Mouse (Mus musculus) lung, embryonic 16.5 days (tissue): ENCODE measurements around the gene Lypd6b. TPM values are rescaled to one million over a fixed set of nuclear protein-coding genes. Genes with fewer than 3 reads are reported as not detected.

ENCODE experiments used
- ATAC-seq: fragments of 200-750 bp; cut with Nextera tagmentation; 2 replicates; pipeline ENCODE4 v1.8.0; 2017; ENCODE audit warnings: low read depth, mild to moderate bottlenecking, moderate library complexity
- H3K27ac ChIP-seq: fragments of 300-500 bp; sonication (generic); 2 replicates; pipeline ENCODE4 v1.5.1; 2014; ENCODE audit warnings: mild to moderate bottlenecking, control low read depth, low read length
- H3K27me3 ChIP-seq: fragments of 300-500 bp; sonication (generic); 2 replicates; pipeline ENCODE4 v1.6.1; 2014; ENCODE audit warnings: low read depth, low read length, mixed read lengths; ENCODE audit not compliant: control insufficient read depth, insufficient read depth
- H3K36me3 ChIP-seq: fragments of 300-500 bp; sonication (generic); 2 replicates; pipeline ENCODE4 v1.6.1; 2014; ENCODE audit warnings: low read length; ENCODE audit not compliant: control insufficient read depth, insufficient read depth
- H3K4me1 ChIP-seq: fragments of 300-500 bp; sonication (generic); replicated peaks from 2 replicates; pipeline ENCODE4 v1.6.1; 2014; ENCODE audit warnings: low read length, mixed read lengths; ENCODE audit not compliant: control insufficient read depth, insufficient read depth
- H3K4me2 ChIP-seq: fragments of 300-500 bp; sonication (generic); 2 replicates; pipeline ENCODE4 v1.6.1; 2014; ENCODE audit warnings: low read depth, low read length, control low read depth
- H3K4me3 ChIP-seq: fragments of 300-500 bp; sonication (generic); 2 replicates; pipeline ENCODE4 v1.5.1; 2014; ENCODE audit warnings: mild to moderate bottlenecking, low read length, control low read depth
- H3K9ac ChIP-seq: fragments of 300-500 bp; sonication (generic); 2 replicates; pipeline ENCODE4 v1.6.1; 2014; ENCODE audit warnings: low read length, control low read depth
- H3K9me3 ChIP-seq: fragments of 300-500 bp; sonication (generic); 2 replicates; pipeline ENCODE4 v1.6.1; 2016; ENCODE audit warnings: low read length; ENCODE audit not compliant: control insufficient read depth
- WGBS: fragments of 180-500 bp; shearing (Covaris S2); extraction: QIAGEN DNeasy Blood & Tissue Kit; methylation state at CpG from one replicate; pipeline ENCODE4 v1.1.7; 2014; 5-methylcytosine and 5-hydroxymethylcytosine counted together
- polyA plus RNA-seq: library from polyadenylated mRNA; unstranded; fragments of >200 nt; fragmentation: Nextera tagmentation; extraction: Ambion mirVana; gene quantifications from 2 replicates; pipeline ENCODE4 v1.2.1, GENCODE M21; 2015

Lypd6b gene
- polyA plus RNA-seq, 1 experiment from 2014 or later = 2.2 TPM

DNA sequence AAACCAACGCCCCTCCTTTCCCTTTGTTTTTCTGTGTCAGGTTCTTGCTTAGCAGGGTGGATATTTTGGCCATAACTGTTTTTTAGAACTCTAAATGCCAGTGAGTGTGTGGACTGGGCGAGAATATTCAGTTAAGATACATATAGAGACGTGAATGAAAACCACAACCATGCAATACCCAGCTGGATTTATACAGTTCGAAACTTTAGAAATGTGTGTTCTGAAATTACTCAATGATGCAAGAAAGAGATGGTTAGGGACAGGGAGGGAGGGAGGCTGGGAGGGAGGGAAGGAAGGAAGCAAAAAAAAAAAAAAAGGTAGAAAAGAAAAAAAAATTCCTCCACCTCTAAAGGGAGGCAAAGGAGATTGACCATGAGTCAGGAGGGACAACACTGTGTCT is 98.7 kb downstream of the Lypd6b start:
- H3K36me3 ChIP-seq = no peaks in the 10 kb centered on the region
- WGBS = 67% methylated on average over 4 of the region's 4 CpGs

DNA sequence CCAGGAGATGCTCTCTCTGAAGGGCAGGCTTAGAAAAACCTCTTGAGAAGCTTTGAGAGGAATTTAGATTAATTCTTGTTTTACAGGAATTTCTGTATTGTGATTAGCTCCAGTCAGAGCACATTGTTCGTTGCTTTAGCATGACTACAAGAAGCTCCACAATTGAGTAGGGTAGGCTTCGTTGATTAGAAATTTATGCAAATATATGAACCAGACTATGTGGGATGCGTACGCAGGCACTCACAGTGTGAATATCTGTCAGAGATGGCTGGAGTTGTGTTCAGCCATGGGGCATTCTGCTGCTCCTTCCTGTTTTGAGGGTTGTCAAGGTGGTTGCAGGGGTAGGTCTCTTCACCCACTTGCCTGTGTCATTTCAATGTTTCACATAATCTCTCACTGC is 100.9 kb downstream of the Lypd6b start:
- Histone ChIP-seq H3K27ac (no peak overlapping the region), H3K4me3 (no peak overlapping the region), H3K9me3 (no peaks in the 10 kb centered on the region), H3K9ac (no peak overlapping the region), H3K27me3 (no peaks in the 10 kb centered on the region; the same call in 1 of the 2 replicates), H3K4me1 (0 out of 2 replicates have a peak, but pooled peaks cover 3% of the 10 kb centered on the region), H3K4me2 (no peak overlapping the region), H3K36me3 (no peaks in the 10 kb centered on the region)
- WGBS = 70% methylated on average over 4 of the region's 4 CpGs
- no peak for ATAC-seq

More for the DNA sequence above, 98.7 kb downstream of the Lypd6b start:
- H3K27me3 ChIP-seq = no peaks in the 10 kb centered on the region; the same call in 1 of the 2 replicates
- H3K27ac ChIP-seq = no peak overlapping the region
- 0 out of 2 replicates have a peak, but pooled peaks cover 3% of the 10 kb centered on the region for H3K4me1 ChIP-seq
- H3K4me3 ChIP-seq = no peak overlapping the region
- H3K4me2 ChIP-seq = no peak overlapping the region
- no peak for ATAC-seq
- no peak overlapping the region for H3K9ac ChIP-seq
- H3K9me3 ChIP-seq = no peaks in the 10 kb centered on the region

DNA sequence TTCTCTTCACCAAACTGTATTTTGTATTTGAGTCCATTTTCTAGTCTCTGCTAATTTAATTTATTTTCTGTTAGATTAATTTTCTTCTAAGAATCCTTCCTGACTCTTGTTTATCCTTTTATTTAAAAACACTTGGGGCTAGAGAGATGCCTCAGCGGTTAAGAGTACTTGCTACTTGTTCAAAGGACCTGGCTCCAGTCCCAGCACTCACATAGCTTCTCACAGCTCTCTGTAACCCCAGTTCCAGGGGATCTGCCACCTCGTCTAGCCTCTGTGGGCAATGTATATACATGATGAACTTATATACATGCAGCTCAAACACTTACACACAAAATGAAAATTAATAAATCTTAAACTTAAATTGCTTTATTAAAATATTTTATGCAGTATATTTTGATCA is 103.2 kb downstream of the Lypd6b start:
- H3K4me1 ChIP-seq = 0 out of 2 replicates have a peak, but pooled peaks cover 3% of the 10 kb centered on the region
- no peak overlapping the region for H3K4me2 ChIP-seq
- H3K27ac ChIP-seq = no peak overlapping the region
- H3K27me3 ChIP-seq = no peaks in the 10 kb centered on the region; the same call in 1 of the 2 replicates
- no peak overlapping the region for H3K4me3 ChIP-seq
- no peak overlapping the region for H3K9ac ChIP-seq
- ATAC-seq = no peak
- 12% methylated on average over 2 of the region's 2 CpGs for WGBS
- H3K9me3 ChIP-seq = no peaks in the 10 kb centered on the region
- no peaks in the 10 kb centered on the region for H3K36me3 ChIP-seq

DNA sequence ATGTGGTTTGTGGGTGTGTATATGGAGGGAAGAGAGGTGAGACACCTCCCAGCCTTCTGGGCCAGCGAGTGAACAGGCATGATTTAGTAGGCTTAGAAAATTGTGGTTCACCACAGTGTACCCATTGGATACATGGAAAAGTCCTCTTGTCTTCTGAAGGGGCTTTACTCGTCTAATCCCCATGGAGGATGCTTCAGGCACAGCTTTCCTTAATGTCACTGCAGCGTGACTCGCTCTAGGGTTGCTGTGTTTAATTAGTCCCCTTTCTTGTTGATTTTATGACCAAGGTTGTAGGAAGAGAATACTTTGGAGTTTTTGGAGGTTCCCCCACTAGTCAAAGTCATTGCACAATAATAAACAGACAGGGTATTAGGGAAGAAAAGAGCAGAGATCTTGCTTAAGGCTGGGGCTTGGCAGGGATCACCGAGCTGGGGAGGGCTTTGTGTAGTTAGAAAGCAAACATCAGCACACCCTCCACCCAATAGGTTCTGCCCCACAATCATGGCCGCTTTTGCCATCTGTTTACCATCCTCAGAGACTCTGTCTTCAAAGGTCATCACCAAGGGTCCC is 122.4 kb downstream of the Lypd6b start:
- H3K27ac ChIP-seq = no peak overlapping the region
- WGBS = 68% methylated on average over 6 of the region's 6 CpGs
- no peaks in the 10 kb centered on the region for H3K36me3 ChIP-seq
- H3K4me2 ChIP-seq = no peak overlapping the region
- no peak overlapping the region for H3K4me3 ChIP-seq
- no peaks in the 10 kb centered on the region for H3K9me3 ChIP-seq
- no peaks in the 10 kb centered on the region for H3K4me1 ChIP-seq
- no peak for ATAC-seq
- no peaks in the 10 kb centered on the region for H3K27me3 ChIP-seq
- no peak overlapping the region for H3K9ac ChIP-seq

GRCm38 (mm10) chr2:49911296-49912034 is 124.0 kb downstream of the Lypd6b start:
- H3K27ac ChIP-seq = no peak overlapping the region
- no peaks in the 10 kb centered on the region for H3K36me3 ChIP-seq
- H3K9me3 ChIP-seq = no peaks in the 10 kb centered on the region
- H3K4me3 ChIP-seq = no peak overlapping the region
- ATAC-seq = no peak
- H3K27me3 ChIP-seq = no peaks in the 10 kb centered on the region
- H3K4me1 ChIP-seq = no peaks in the 10 kb centered on the region
- no peak overlapping the region for H3K9ac ChIP-seq
- H3K4me2 ChIP-seq = no peak overlapping the region
- WGBS = 63% methylated on average over 7 of the region's 7 CpGs

GRCm38 (mm10) chr2:49912261-49912895 is 124.9 kb downstream of the Lypd6b start:
- no peak for ATAC-seq
- H3K4me2 ChIP-seq = no peak overlapping the region

GRCm38 (mm10) chr2:49917489-49917888 is 130.0 kb downstream of the Lypd6b start:
- Histone ChIP-seq H3K9ac (no peak overlapping the region), H3K27ac (no peak overlapping the region), H3K36me3 (no peaks in the 10 kb centered on the region), H3K4me2 (no peak overlapping the region), H3K27me3 (no peaks in the 10 kb centered on the region), H3K4me1 (no peaks in the 10 kb centered on the region), H3K4me3 (no peak overlapping the region), H3K9me3 (no peaks in the 10 kb centered on the region)
- no peak for ATAC-seq
- 60% methylated on average over 10 of the region's 10 CpGs for WGBS

More at GRCm38 (mm10) chr2:49912261-49912895, 124.9 kb downstream of the Lypd6b start:
- 78% methylated on average over 3 of the region's 3 CpGs for WGBS
- Histone ChIP-seq H3K27ac (no peak overlapping the region), H3K36me3 (no peaks in the 10 kb centered on the region), H3K4me3 (no peak overlapping the region), H3K4me1 (no peaks in the 10 kb centered on the region), H3K9ac (no peak overlapping the region), H3K27me3 (no peaks in the 10 kb centered on the region), H3K9me3 (no peaks in the 10 kb centered on the region)

GRCm38 (mm10) chr2:49918132-49918531 is 130.6 kb downstream of the Lypd6b start:
- no peak overlapping the region for H3K9ac ChIP-seq
- no peaks in the 10 kb centered on the region for H3K27me3 ChIP-seq
- H3K4me2 ChIP-seq = no peak overlapping the region
- H3K9me3 ChIP-seq = no peaks in the 10 kb centered on the region
- no peak overlapping the region for H3K4me3 ChIP-seq
- no peak overlapping the region for H3K27ac ChIP-seq
- ATAC-seq = no peak
- H3K4me1 ChIP-seq = no peaks in the 10 kb centered on the region
- H3K36me3 ChIP-seq = no peaks in the 10 kb centered on the region
- 48% methylated on average over 4 of the region's 4 CpGs for WGBS

DNA sequence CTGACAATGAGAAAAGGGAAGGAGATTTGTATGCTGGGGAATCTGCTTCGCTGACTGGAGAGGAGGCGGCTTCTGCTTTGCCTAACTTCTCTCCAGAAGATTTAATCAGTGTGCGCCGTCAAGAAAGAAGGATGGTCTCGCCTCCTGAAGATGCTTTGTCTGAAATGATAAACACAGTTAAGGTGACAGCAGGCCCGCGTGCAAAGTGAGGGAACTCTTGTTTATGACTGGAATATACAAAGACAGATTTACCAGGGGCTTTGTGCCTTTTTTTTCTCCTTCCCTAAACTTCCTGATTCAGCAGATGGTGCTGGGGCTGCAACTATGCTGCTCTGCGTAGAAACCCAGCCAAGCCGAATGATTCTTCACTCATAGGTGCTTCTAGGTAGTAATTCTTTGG is 131.2 kb downstream of the Lypd6b start:
- Histone ChIP-seq H3K36me3 (no peaks in the 10 kb centered on the region), H3K27ac (no peak overlapping the region), H3K4me1 (no peaks in the 10 kb centered on the region), H3K27me3 (no peaks in the 10 kb centered on the region), H3K4me2 (no peak overlapping the region), H3K9me3 (no peaks in the 10 kb centered on the region), H3K9ac (no peak overlapping the region), H3K4me3 (no peak overlapping the region)
- no peak for ATAC-seq
- 19% methylated on average over 9 of the region's 9 CpGs for WGBS
